Mouse (Mus musculus): Measurements from ENCODE around the gene Vdr. TPM values are rescaled to one million over a fixed set of nuclear protein-coding genes. Genes with fewer than 3 reads are reported as not detected.

Vdr gene
- polyA plus RNA-seq, 1 experiment = 0.20 TPM

DNA sequence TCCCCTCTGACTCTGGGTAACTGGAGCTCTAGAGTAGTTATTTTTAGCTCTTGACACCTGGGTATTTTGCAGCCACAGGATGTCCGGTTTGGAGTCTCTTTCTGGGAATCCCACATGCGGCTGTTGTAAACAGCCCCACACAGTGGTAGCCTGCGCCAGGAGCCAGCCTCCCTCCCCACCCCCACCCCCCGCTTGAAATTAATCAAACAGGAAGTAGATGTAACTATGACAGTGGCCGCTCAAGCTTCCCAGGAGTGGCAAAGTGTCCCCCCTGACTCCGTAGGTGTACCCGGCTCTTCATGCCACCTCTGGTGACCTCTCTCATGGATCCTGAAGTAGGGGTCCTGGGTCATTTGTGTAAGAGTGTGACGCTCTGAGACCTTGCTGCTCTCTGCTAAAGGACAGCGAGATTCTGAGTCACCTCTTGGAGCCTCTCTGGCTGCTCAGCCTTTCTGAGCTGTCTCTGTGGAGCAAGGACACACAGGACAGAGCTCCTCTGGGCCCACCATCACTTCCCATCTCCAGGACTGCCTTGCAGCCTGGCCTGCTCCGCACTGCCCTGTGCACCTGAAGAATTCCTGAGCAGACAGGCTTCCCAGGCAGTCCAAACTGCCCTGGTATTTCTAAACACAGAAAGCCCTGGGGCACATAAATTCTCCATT lies 89.0 kb downstream of the Vdr start:
- no peaks in the 10 kb centered on the region for H3K9me3 ChIP-seq
- H3K36me3 ChIP-seq (replicated peaks; ENCODE audit: low read length) = peaks cover 9% of the 10 kb centered on the region
- TF ChIP-seq FLI1 (IDR thresholded peaks at IDR 0.05; ENCODE audit: low read length) (no peak), GATA1 (IDR thresholded peaks at IDR 0.05; ENCODE audit: borderline replicate concordance, low read length) (no peak)

DNA sequence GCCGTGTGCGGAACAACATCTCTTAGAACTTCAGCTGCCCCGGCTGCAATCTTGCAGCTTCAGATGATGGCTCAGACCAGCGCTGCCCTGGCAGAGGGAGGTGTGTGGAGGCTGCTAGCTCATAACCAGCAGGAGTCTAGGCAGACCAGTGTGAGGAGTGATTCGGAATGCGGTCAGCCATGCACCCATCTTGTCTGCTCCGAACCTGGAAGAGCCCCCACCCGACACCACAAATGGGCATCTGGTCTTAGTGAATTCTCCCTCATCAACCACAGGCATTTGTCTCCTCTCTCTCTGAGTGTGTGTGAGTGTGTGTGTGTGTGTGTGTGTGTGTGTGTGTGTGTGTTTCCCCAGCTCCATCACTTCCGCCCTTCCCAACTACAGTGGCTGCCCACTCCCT lies 90.5 kb downstream of the Vdr start:
- H3K4me1 ChIP-seq = peaks cover 95% of the 10 kb centered on the region
- H3K4me3 ChIP-seq (replicated peaks) = peak overlapping the region; percentile 50
- no peaks in the 10 kb centered on the region for H3K9me3 ChIP-seq
- peaks cover 16% of the 10 kb centered on the region for H3K36me3 ChIP-seq (replicated peaks; ENCODE audit: low read length)
- H3K27me3 ChIP-seq (replicated peaks) = no peaks in the 10 kb centered on the region
- no peak for TF ChIP-seq GATA1 (IDR thresholded peaks at IDR 0.05; ENCODE audit: borderline replicate concordance, low read length)
- no peak for TF ChIP-seq FLI1 (IDR thresholded peaks at IDR 0.05; ENCODE audit: low read length)

More for the DNA sequence above, 89.0 kb downstream of the Vdr start:
- Histone ChIP-seq H3K4me1 (peaks cover 95% of the 10 kb centered on the region), H3K4me3 (replicated peaks) (peak overlapping the region; percentile 84), H3K27me3 (replicated peaks) (peaks cover 11% of the 10 kb centered on the region)

DNA sequence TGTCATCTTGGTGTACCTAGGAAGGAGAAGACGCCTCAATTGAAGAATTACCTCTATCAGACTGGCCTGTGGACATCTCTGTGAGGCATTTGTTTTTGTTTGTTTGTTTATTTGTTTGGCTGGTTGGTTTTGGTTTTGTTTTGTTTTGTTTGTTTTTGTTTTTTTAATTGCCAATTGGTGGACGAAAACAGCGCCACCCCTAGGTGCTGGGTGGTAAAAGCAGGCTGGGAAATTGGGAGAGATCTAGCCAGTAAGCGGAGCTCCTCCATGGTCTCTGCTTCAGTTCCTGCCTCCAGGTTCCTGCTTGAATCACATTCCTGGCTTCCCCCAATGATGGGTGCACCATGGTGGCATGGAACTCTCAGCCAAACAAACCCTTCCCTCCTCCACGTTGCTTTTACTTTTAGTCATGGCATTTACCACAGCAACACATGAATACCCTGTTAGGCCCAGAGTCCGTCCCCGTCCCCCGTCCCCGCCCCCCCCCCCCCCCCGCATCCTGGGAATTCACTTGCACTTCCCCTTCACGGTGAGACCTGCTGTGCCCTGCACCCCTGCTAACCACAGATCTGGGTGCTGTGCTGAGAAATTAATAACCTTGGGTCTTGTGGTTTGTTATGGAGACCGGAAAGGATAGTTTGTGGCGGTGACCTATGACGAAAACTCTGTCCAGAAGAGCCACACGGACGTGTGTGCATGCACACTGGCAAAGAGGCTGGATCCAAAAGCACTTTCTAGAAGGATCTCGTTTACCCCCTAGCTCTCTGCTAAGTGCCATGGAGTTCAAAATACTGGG lies 94.0 kb downstream of the Vdr start:
- peak overlapping the region; percentile 81 for H3K4me3 ChIP-seq (replicated peaks)
- H3K27me3 ChIP-seq (replicated peaks) = no peaks in the 10 kb centered on the region
- H3K9me3 ChIP-seq = no peaks in the 10 kb centered on the region
- TF ChIP-seq GATA1 (IDR thresholded peaks at IDR 0.05; ENCODE audit: borderline replicate concordance, low read length) (no peak), FLI1 (IDR thresholded peaks at IDR 0.05; ENCODE audit: low read length) (no peak)
- peaks cover 11% of the 10 kb centered on the region for H3K36me3 ChIP-seq (replicated peaks; ENCODE audit: low read length)
- peaks cover 93% of the 10 kb centered on the region for H3K4me1 ChIP-seq

DNA sequence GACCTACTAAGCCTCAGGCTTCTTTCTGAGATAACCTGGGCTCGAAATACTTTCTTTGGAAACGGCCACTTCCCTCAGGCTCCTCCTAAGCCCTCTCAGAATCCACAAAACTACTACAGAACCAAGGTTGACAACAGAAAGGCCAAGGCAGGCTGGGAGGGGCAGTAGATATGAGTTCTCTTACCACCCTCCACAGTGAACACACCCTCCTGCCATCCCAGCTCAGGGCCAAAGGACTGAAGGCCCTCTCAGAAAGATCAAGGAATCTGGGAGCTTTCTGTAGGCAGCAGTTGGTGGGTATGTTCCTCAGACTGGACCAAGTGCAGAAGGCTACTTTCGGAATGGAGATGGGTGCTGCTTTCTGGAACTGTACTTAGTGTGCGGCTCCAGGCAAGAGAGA lies 95.2 kb downstream of the Vdr start:
- Histone ChIP-seq H3K36me3 (replicated peaks; ENCODE audit: low read length) (peaks cover 20% of the 10 kb centered on the region), H3K27me3 (replicated peaks) (no peaks in the 10 kb centered on the region), H3K4me3 (replicated peaks) (no peak overlapping the region), H3K9me3 (no peaks in the 10 kb centered on the region), H3K4me1 (peaks cover 93% of the 10 kb centered on the region)
- TF ChIP-seq FLI1 (IDR thresholded peaks at IDR 0.05; ENCODE audit: low read length) (no peak), GATA1 (IDR thresholded peaks at IDR 0.05; ENCODE audit: borderline replicate concordance, low read length) (no peak)

DNA sequence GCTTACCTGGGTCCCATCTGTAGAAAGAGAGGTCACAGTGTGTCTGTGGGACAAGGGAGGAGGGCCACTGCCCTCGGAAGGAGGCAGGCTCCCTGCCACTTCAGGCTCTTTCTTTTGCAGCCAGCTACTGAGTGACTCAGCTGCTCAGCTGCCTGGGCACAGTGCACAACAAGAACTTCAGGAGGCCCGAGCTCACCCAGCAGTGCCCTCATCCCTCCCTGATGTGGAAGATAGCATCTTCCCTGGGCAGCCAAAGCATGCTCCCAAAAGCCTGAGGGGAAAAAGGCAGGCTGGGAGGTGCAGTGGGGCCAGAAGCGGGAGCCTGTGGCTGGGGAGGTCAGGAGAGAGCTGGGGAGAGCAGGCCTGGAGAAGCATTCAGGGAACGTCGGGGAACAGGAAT lies 95.7 kb downstream of the Vdr start:
- Histone ChIP-seq H3K36me3 (replicated peaks; ENCODE audit: low read length) (peaks cover 26% of the 10 kb centered on the region), H3K9me3 (no peaks in the 10 kb centered on the region), H3K4me1 (peaks cover 90% of the 10 kb centered on the region), H3K4me3 (replicated peaks) (peak overlapping the region; percentile 48), H3K27me3 (replicated peaks) (no peaks in the 10 kb centered on the region)
- TF ChIP-seq GATA1 (IDR thresholded peaks at IDR 0.05; ENCODE audit: borderline replicate concordance, low read length) = no peak
- TF ChIP-seq FLI1 (IDR thresholded peaks at IDR 0.05; ENCODE audit: low read length) = no peak

DNA sequence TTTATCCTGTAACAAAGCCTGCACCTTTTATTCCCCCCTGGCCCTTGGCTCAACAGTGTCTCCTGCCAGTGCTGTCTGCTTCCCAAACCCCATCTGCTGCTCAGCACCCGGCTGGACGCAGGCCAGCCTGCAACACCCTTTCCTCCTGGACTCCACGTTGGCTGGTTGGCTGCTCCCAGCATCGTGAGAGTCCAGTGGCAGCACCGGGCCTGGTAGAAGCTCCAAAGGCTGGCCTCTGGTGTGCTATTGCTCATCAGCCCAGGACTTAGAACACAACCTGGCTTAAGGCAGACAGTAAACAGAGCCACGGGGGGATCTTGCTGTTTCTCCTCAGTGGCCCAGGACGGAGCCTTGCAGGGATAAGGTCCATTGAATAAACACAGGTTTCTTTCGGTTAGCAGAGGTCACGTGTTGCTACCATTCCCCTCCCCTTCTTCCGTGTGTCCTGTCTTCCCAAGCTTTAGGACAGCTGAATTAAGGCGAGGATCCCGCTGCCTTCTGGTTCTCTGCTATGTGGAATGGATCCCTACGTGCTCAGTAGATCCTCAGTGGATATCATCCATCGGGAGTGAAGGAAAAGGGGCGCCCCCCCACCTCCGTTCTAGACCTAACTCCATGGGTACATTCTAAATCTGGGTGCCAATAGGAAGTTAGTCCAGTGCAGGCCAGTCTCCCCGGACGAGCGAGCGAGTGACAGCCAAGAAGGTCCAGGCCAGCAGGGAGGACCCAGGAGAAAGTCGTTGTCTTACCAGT lies 96.8 kb downstream of the Vdr start:
- Histone ChIP-seq H3K9me3 (no peaks in the 10 kb centered on the region), H3K4me3 (replicated peaks) (no peak overlapping the region), H3K27me3 (replicated peaks) (peaks cover 2% of the 10 kb centered on the region), H3K36me3 (replicated peaks; ENCODE audit: low read length) (peaks cover 36% of the 10 kb centered on the region), H3K4me1 (peaks cover 83% of the 10 kb centered on the region)
- TF ChIP-seq GATA1 (IDR thresholded peaks at IDR 0.05; ENCODE audit: borderline replicate concordance, low read length) (no peak), FLI1 (IDR thresholded peaks at IDR 0.05; ENCODE audit: low read length) (no peak)

DNA sequence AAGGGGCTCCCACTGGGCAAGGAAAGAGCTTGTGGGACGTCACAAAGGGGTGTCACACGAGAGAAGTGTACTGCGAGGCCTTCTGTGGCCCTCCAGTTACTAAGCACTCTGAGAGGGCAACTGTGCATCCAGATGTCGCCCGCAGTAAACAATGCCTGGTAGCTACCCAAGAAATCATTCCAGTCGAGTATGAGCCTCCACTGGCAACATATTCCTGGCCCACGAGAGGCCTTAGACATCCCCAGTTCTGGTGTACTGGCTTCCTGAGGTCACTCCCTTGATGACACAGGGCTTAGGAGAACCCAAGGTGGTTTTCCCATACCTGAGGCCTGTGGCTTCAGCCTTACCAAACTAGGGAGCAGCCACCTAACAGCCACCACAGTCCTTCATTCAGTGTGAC lies 97.6 kb downstream of the Vdr start:
- Histone ChIP-seq H3K4me1 (peaks cover 76% of the 10 kb centered on the region), H3K9me3 (no peaks in the 10 kb centered on the region), H3K4me3 (replicated peaks) (no peak overlapping the region), H3K27me3 (replicated peaks) (peaks cover 2% of the 10 kb centered on the region), H3K36me3 (replicated peaks; ENCODE audit: low read length) (peaks cover 44% of the 10 kb centered on the region)
- no peak for TF ChIP-seq FLI1 (IDR thresholded peaks at IDR 0.05; ENCODE audit: low read length)
- TF ChIP-seq GATA1 (IDR thresholded peaks at IDR 0.05; ENCODE audit: borderline replicate concordance, low read length) = no peak

DNA sequence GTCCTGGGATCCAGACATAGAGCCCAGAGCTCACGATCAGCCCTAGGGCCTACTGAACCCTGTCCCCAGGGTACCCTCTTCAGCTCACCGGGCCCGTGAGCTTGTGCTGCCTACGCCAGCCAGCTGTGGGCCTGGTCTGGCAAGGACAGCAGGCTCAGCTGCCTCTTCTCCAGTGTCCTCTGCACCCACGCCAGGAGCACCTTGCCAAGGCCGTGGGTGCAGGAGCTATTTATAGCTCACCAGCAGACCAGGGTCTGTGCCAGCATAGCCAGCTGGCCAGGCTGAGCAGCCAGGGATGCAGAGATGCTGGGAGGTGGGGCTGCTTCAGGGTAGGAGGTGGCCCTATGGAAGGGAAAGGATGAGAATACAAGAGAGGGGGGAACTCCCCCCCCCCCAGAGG lies 98.3 kb downstream of the Vdr start:
- Histone ChIP-seq H3K4me1 (peaks cover 69% of the 10 kb centered on the region), H3K27me3 (replicated peaks) (peaks cover 2% of the 10 kb centered on the region), H3K36me3 (replicated peaks; ENCODE audit: low read length) (peaks cover 51% of the 10 kb centered on the region), H3K4me3 (replicated peaks) (no peak overlapping the region), H3K9me3 (no peaks in the 10 kb centered on the region)
- no peak for TF ChIP-seq FLI1 (IDR thresholded peaks at IDR 0.05; ENCODE audit: low read length)

DNA sequence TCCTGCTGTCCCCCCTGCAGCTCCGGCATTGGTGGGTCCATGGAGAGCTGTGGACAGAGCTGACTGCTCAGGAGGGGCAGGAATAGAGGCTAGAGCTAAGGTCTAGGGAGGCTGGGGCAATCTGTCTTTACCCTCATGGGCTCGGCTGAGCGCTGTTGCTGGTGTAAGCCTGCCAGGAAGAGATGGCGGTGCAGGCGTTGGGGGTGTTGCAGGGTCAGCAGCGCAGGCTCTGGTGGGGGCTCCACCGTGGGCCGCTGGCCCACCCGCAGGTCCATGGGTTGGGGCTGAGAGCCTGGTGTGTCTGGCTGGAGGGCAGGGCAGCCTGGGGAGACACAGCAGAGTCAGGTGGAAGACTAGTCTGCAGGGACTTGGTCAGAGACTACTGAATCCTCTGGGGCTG lies 99.1 kb downstream of the Vdr start:
- H3K36me3 ChIP-seq (replicated peaks; ENCODE audit: low read length) = peaks cover 60% of the 10 kb centered on the region
- H3K9me3 ChIP-seq = no peaks in the 10 kb centered on the region
- TF ChIP-seq GATA1 (IDR thresholded peaks at IDR 0.05; ENCODE audit: borderline replicate concordance, low read length) = no peak
- no peak for TF ChIP-seq FLI1 (IDR thresholded peaks at IDR 0.05; ENCODE audit: low read length)
- peaks cover 60% of the 10 kb centered on the region for H3K4me1 ChIP-seq
- peaks cover 2% of the 10 kb centered on the region for H3K27me3 ChIP-seq (replicated peaks)
- no peak overlapping the region for H3K4me3 ChIP-seq (replicated peaks)

DNA sequence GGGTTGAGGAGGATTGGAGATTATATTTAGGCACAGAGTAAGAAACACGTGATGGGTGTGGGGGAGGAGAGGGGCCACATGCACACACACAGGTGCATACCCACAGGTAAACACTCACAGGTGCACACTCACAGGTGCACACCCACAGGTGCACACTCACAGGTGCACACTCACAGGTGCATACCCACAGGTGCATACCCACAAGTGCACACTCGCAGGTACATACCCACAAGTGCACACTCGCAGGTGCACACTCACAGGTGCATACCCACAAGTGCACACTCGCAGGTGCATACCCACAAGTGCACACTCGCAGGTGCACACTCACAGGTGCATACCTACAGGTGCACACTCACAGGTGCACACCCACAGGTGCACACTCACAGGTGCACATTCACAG lies 100.0 kb downstream of the Vdr start:
- TF ChIP-seq FLI1 (IDR thresholded peaks at IDR 0.05; ENCODE audit: low read length) (no peak), GATA1 (IDR thresholded peaks at IDR 0.05; ENCODE audit: borderline replicate concordance, low read length) (no peak)
- H3K36me3 ChIP-seq (replicated peaks; ENCODE audit: low read length) = peaks cover 55% of the 10 kb centered on the region
- no peak overlapping the region for H3K4me3 ChIP-seq (replicated peaks)
- no peaks in the 10 kb centered on the region for H3K9me3 ChIP-seq
- H3K4me1 ChIP-seq = peaks cover 51% of the 10 kb centered on the region
- peaks cover 2% of the 10 kb centered on the region for H3K27me3 ChIP-seq (replicated peaks)

Measured in megakaryocyte, embryonic 14.5 days (primary cell).